Mouse (Mus musculus): ENCODE data around the gene Taar4.

The Taar4 gene

GRCm38 (mm10) chr10:23960444-23960915 lies at the start of gene Taar4:
Gene Taar4 (plus strand): TSS chr10:23960494.
- no peak for DNase-seq (ENCODE audit: extremely low read depth, low read depth)

- no peak for DNase-seq (ENCODE audit: extremely low read depth, low read depth)
These were observed 40.2 kb upstream of the Taar4 start, which contains the start of gene Taar1 for GRCm38 (mm10) chr10:23920056-23920455. Gene Taar1 (plus strand): TSS chr10:23920356.

GRCm38 (mm10) chr10:23922468-23922867 lies 37.8 kb upstream of the Taar4 start:
- DNase-seq (ENCODE audit: extremely low read depth, low read depth) = no peak

DNA sequence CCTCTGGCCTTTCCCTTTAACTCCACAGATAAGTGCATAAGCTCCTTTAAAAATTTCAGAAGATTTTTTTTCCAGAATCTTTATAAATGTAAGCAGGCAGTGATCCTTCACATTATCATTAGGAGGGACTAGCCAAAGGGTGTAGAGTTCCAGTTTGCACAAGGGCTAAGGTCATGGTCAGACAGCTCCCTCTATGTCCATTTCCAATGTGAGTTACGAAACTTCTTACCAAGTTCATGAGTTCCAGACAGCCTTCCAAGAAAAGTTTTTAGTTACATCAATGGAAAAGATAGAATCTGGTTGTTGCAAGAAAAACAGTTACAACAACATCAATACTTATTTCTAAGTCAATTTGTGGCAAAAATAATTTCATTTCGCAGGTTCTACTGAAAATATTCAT lies 36.4 kb upstream of the Taar4 start:
- DNase-seq (ENCODE audit: extremely low read depth, low read depth) = no peak

GRCm38 (mm10) chr10:23937613-23938012 lies 22.7 kb upstream of the Taar4 start:
- DNase-seq (ENCODE audit: extremely low read depth, low read depth) = no peak

GRCm38 (mm10) chr10:23938312-23938711 lies 22.0 kb upstream of the Taar4 start, which contains the start of gene Taar2:
Gene Taar2 (plus strand): TSS chr10:23938572.
- DNase-seq (ENCODE audit: extremely low read depth, low read depth) = no peak

DNA sequence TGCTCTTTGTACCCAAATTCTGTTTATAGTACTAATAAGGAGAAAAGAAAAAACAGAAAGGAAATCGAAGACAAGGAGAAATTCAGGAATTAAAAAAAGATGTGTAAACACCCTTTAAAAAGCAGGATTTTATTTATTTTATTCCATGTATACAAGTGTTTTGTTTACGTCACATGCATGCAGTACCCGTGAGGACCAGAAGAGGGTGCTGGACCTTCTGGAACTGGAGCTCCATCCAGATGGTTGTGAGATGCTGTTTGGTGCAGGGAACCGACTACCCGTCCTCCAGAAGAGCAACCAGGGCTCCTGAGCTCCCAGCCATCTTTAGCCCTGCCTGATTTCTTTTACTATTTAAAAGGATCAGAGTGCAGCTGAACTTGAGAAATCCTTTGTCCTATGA lies 17.8 kb upstream of the Taar4 start:
- DNase-seq (ENCODE audit: extremely low read depth, low read depth) = peak; percentile 25

- DNase-seq (ENCODE audit: extremely low read depth, low read depth) = no peak
These were observed 12.3 kb upstream of the Taar4 start for GRCm38 (mm10) chr10:23948026-23948425.

DNA sequence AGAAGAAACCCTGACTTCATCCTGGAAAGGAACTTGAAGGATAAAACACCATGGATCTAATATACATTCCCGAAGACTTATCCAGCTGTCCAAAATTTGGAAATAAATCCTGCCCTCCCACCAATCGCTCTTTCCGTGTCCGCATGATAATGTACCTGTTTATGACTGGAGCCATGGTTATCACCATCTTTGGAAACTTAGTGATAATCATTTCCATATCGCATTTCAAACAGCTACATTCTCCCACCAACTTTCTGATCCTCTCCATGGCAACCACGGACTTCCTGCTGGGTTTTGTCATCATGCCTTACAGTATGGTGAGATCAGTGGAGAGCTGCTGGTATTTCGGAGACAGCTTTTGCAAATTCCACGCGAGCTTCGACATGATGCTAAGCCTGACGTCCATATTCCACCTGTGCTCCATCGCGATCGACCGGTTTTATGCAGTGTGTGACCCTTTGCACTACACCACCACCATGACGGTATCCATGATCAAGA lies 10.7 kb upstream of the Taar4 start, which contains the start of gene Taar3:
Gene Taar3 (plus strand): TSS at position 51 of the 498 bp plus-strand sequence.
- no peak for DNase-seq (ENCODE audit: extremely low read depth, low read depth)

- DNase-seq (ENCODE audit: extremely low read depth, low read depth) = no peak
These were observed 8.6 kb upstream of the Taar4 start for GRCm38 (mm10) chr10:23951714-23952113.

GRCm38 (mm10) chr10:23959071-23959470 lies 1.2 kb upstream of the Taar4 start:
- DNase-seq (ENCODE audit: extremely low read depth, low read depth) = no peak

- DNase-seq (ENCODE audit: extremely low read depth, low read depth) = no peak
These were observed 3.1 kb downstream of the Taar4 start for GRCm38 (mm10) chr10:23963444-23963843.

GRCm38 (mm10) chr10:23964921-23965610 lies 4.8 kb downstream of the Taar4 start:
- DNase-seq (ENCODE audit: extremely low read depth, low read depth) = no peak

DNA sequence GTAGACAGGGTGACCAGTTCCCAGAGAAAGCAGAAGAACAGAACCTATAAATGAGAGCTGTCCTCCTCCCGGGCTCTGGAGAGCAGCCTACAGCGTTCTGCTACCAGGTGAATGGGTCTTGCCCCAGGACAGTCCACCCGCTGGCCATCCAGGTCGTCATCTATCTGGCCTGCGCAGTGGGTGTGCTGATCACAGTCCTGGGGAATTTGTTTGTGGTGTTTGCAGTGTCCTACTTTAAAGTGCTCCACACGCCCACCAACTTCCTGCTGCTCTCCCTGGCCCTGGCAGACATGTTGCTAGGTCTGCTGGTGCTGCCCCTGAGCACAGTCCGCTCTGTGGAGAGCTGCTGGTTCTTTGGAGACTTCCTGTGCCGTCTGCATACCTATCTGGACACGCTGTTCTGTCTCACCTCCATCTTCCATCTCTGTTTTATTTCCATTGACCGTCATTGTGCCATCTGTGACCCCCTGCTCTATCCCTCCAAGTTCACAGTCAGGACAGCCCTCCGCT lies 10.4 kb downstream of the Taar4 start, which contains the start of gene Taar5:
Gene Taar5 (plus strand): TSS at position 51 of the 510 bp plus-strand sequence.
- DNase-seq (ENCODE audit: extremely low read depth, low read depth) = no peak

DNA sequence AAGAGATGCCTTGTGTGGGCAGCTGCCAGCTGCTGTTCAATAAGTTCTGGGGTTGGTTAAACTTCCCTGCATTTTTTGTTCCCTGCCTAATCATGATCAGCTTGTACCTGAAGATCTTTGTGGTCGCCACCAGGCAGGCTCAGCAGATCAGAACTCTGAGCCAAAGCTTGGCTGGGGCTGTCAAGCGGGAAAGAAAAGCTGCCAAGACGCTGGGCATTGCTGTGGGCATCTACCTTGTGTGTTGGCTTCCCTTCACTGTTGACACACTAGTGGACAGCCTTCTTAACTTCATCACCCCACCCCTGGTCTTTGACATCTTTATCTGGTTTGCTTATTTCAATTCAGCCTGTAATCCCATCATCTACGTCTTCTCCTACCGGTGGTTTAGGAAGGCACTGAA lies 11.0 kb downstream of the Taar4 start:
- DNase-seq (ENCODE audit: extremely low read depth, low read depth) = no peak

DNA sequence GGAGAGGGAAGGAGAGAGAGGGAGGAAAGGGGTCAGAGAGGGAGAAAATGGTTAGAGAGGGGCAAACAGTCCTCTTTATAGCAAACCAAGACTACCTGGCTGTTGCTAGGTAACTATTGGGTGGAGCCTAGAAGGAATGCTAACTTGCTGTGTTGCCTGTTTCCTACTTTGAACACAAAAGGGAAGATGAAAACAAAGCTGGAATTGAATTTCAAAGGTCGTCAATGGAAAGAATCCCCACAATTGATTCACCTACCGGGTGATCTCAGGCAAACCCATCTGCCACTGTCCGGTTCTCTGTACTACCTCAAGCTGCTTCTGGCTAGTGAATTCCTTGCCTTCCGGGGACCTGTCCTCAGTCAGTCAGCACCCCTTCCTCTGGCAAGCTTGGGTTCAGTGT lies 17.7 kb downstream of the Taar4 start:
- no peak for DNase-seq (ENCODE audit: extremely low read depth, low read depth)

DNA sequence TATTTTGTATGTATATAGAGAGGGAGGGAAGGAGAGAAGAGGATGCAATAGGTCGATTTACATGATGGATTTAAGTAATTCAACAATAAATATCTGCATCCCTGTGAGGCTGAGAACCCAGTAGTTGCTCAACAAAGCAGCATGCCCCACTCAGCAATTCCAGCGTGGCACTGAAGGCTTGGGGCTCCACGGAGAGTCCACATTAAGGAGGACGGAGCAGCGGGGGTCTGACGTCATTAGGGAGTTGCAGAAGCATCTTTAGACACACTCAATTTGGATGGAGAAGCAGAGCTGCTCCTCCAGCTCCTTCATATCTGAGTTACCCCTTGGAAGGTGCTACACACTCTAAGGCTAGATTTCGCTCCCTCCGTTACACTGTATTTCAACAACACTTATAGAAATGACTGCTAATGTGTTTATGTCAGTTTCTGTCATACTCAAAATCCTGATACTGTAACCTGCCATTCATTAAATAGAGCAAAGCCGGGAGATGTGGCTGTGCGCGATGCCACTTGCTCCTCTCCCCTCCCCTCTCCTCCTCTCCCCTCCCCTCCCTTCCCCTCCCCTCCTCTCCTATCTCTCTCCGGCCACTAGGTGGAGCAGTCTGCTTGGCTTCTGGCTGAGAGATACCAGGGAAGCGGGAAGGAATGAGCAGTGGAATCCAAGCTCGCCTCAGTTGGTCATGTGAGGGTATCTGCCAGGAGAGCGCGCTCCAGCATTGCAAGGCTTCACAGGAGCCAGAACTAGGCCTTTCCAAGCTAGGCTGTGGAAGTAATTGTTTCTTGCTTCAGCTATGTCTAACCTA lies 18.8 kb downstream of the Taar4 start:
- peak; percentile 31 for DNase-seq (ENCODE audit: extremely low read depth, low read depth)

- no peak for DNase-seq (ENCODE audit: extremely low read depth, low read depth)
These were observed 25.3 kb downstream of the Taar4 start, which contains the start of gene Taar6 for GRCm38 (mm10) chr10:23985546-23985945. Gene Taar6 (minus strand): TSS chr10:23985646.

- no peak for DNase-seq (ENCODE audit: extremely low read depth, low read depth)
These were observed 26.1 kb downstream of the Taar4 start for GRCm38 (mm10) chr10:23986419-23986818.

GRCm38 (mm10) chr10:23993381-23993780 lies 33.1 kb downstream of the Taar4 start, which contains the start of gene Taar7a:
Gene Taar7a (minus strand): TSS chr10:23993481.
- no peak for DNase-seq (ENCODE audit: extremely low read depth, low read depth)

DNA sequence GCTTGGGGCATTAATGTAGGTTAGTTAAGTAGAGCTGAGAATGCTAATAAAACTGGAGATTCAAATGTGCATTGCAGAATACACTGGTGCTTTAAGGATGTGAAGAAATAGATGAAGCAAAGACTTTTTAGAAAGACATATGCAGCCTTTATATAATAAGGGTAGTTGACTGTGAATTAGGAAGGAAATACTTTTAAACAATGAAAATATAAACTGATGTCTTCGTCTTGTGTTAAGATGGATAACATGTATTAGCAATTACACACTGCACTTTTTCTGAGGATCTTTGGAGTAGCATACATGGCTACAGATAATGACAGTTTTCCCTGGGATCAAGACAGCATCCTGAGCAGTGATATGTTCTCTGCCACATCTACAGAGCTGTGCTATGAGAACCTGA lies 39.3 kb downstream of the Taar4 start, which contains the start of gene Taar7b:
Gene Taar7b (plus strand): TSS at position 301 of the 400 bp plus-strand sequence.
- DNase-seq (ENCODE audit: extremely low read depth, low read depth) = no peak

- no peak for DNase-seq (ENCODE audit: extremely low read depth, low read depth)
These were observed 46.1 kb downstream of the Taar4 start for GRCm38 (mm10) chr10:24006442-24006841.

Data from MEL-GATA-1-ER (cell line).